Mouse (Mus musculus): Measurements from ENCODE around the gene Micu2. TPM values are rescaled to one million over a fixed set of nuclear protein-coding genes. Genes with fewer than 3 reads are reported as not detected.

The Micu2 gene
- polyA plus RNA-seq, 1 experiment from 2014 or later, result 82.6 TPM

- ATAC-seq (replicated peaks; ENCODE audit: insufficient number of reproducible peaks, insufficient read depth, low FRiP score, low read depth), result no peak
- Histone ChIP-seq H3K4me2 (no peak overlapping the region), H3K4me1 (replicated peaks) (peaks cover 9% of the 10 kb centered on the region), H3K4me3 (no peak overlapping the region), H3K27ac (no peak overlapping the region), H3K36me3 (peaks cover 11% of the 10 kb centered on the region; the same call in 1 of the 2 replicates), H3K27me3 (no peaks in the 10 kb centered on the region), H3K9ac (no peak overlapping the region), H3K9me3 (replicated peaks) (no peaks in the 10 kb centered on the region)
- WGBS, result 94% methylated on average over 2 of the region's 2 CpGs
Observed at GRCm38 (mm10) chr14:57989162-57989561, 9.9 kb downstream of the Micu2 start.

- no peak overlapping the region for H3K27ac ChIP-seq
- H3K9ac ChIP-seq, result no peak overlapping the region
- H3K36me3 ChIP-seq, result peaks cover 11% of the 10 kb centered on the region; the same call in 1 of the 2 replicates
- no peak overlapping the region for H3K4me3 ChIP-seq
- H3K4me2 ChIP-seq, result no peak overlapping the region
- WGBS, result 79% methylated on average over 2 of the region's 2 CpGs
- no peaks in the 10 kb centered on the region for H3K9me3 ChIP-seq (replicated peaks)
- no peak for ATAC-seq (replicated peaks; ENCODE audit: insufficient number of reproducible peaks, insufficient read depth, low FRiP score, low read depth)
- H3K27me3 ChIP-seq, result no peaks in the 10 kb centered on the region
- peaks cover 5% of the 10 kb centered on the region; the same call in 1 of the 2 replicates for H3K4me1 ChIP-seq (replicated peaks)
Observed at GRCm38 (mm10) chr14:57985780-57986179, 13.3 kb downstream of the Micu2 start.

GRCm38 (mm10) chr14:57982450-57982849 is 16.6 kb downstream of the Micu2 start:
- Histone ChIP-seq H3K4me2 (no peak overlapping the region), H3K27me3 (no peaks in the 10 kb centered on the region), H3K4me1 (replicated peaks) (peaks cover 18% of the 10 kb centered on the region), H3K4me3 (no peak overlapping the region), H3K36me3 (peaks cover 2% of the 10 kb centered on the region; the same call in 1 of the 2 replicates), H3K9ac (no peak overlapping the region), H3K27ac (no peak overlapping the region), H3K9me3 (replicated peaks) (no peaks in the 10 kb centered on the region)
- 49% methylated on average over 7 of the region's 7 CpGs for WGBS
- no peak for ATAC-seq (replicated peaks; ENCODE audit: insufficient number of reproducible peaks, insufficient read depth, low FRiP score, low read depth)

- Histone ChIP-seq H3K36me3 (no peaks in the 10 kb centered on the region), H3K4me3 (no peak overlapping the region), H3K4me2 (no peak overlapping the region), H3K27ac (no peak overlapping the region), H3K9me3 (replicated peaks) (no peaks in the 10 kb centered on the region), H3K27me3 (no peaks in the 10 kb centered on the region), H3K4me1 (replicated peaks) (peaks cover 18% of the 10 kb centered on the region), H3K9ac (no peak overlapping the region)
- ATAC-seq (replicated peaks; ENCODE audit: insufficient number of reproducible peaks, insufficient read depth, low FRiP score, low read depth), result no peak
- 50% methylated on average over 14 of the region's 14 CpGs for WGBS
Observed at GRCm38 (mm10) chr14:57981720-57982418, 17.2 kb downstream of the Micu2 start.

GRCm38 (mm10) chr14:57980776-57981175 is 18.3 kb downstream of the Micu2 start:
- Histone ChIP-seq H3K9ac (no peak overlapping the region), H3K9me3 (replicated peaks) (no peaks in the 10 kb centered on the region), H3K27me3 (no peaks in the 10 kb centered on the region), H3K4me2 (no peak overlapping the region), H3K4me3 (no peak overlapping the region), H3K4me1 (replicated peaks) (peaks cover 18% of the 10 kb centered on the region), H3K27ac (no peak overlapping the region), H3K36me3 (no peaks in the 10 kb centered on the region)
- ATAC-seq (replicated peaks; ENCODE audit: insufficient number of reproducible peaks, insufficient read depth, low FRiP score, low read depth), result no peak
- WGBS, result 65% methylated on average over 8 of the region's 8 CpGs

- Histone ChIP-seq H3K27ac (no peak overlapping the region), H3K4me1 (replicated peaks) (peaks cover 18% of the 10 kb centered on the region), H3K9me3 (replicated peaks) (no peaks in the 10 kb centered on the region), H3K9ac (no peak overlapping the region), H3K4me3 (no peak overlapping the region), H3K27me3 (no peaks in the 10 kb centered on the region), H3K4me2 (no peak overlapping the region), H3K36me3 (no peaks in the 10 kb centered on the region)
- no peak for ATAC-seq (replicated peaks; ENCODE audit: insufficient number of reproducible peaks, insufficient read depth, low FRiP score, low read depth)
- 25% methylated on average over 3 of the region's 3 CpGs for WGBS
Observed at GRCm38 (mm10) chr14:57980179-57980578, 18.9 kb downstream of the Micu2 start.

- H3K27ac ChIP-seq, result no peak overlapping the region
- H3K4me2 ChIP-seq, result no peak overlapping the region
- H3K9me3 ChIP-seq (replicated peaks), result no peaks in the 10 kb centered on the region
- no peaks in the 10 kb centered on the region for H3K27me3 ChIP-seq
- no peak overlapping the region for H3K4me3 ChIP-seq
- no peak for ATAC-seq (replicated peaks; ENCODE audit: insufficient number of reproducible peaks, insufficient read depth, low FRiP score, low read depth)
- H3K4me1 ChIP-seq (replicated peaks), result peaks cover 18% of the 10 kb centered on the region
- no peak overlapping the region for H3K9ac ChIP-seq
- no peaks in the 10 kb centered on the region for H3K36me3 ChIP-seq
- WGBS, result 49% methylated on average over 5 of the region's 5 CpGs
Observed at GRCm38 (mm10) chr14:57978144-57978543, 20.9 kb downstream of the Micu2 start.

GRCm38 (mm10) chr14:57975656-57976055 is 23.4 kb downstream of the Micu2 start:
- Histone ChIP-seq H3K4me3 (no peak overlapping the region), H3K27ac (no peak overlapping the region), H3K9me3 (replicated peaks) (no peaks in the 10 kb centered on the region), H3K36me3 (no peaks in the 10 kb centered on the region), H3K27me3 (no peaks in the 10 kb centered on the region), H3K9ac (no peak overlapping the region), H3K4me1 (replicated peaks) (peaks cover 15% of the 10 kb centered on the region), H3K4me2 (no peak overlapping the region)
- no peak for ATAC-seq (replicated peaks; ENCODE audit: insufficient number of reproducible peaks, insufficient read depth, low FRiP score, low read depth)
- WGBS, result 46% methylated on average over 6 of the region's 6 CpGs

- Histone ChIP-seq H3K9ac (no peak overlapping the region), H3K4me2 (no peak overlapping the region), H3K4me3 (no peak overlapping the region), H3K27me3 (no peaks in the 10 kb centered on the region), H3K4me1 (replicated peaks) (0 out of 2 replicates have a peak, but pooled peaks cover 4% of the 10 kb centered on the region), H3K27ac (no peak overlapping the region), H3K36me3 (peaks cover 5% of the 10 kb centered on the region; the same call in 1 of the 2 replicates), H3K9me3 (replicated peaks) (no peaks in the 10 kb centered on the region)
- WGBS, result 63% methylated on average over 12 of the region's 12 CpGs
- no peak for ATAC-seq (replicated peaks; ENCODE audit: insufficient number of reproducible peaks, insufficient read depth, low FRiP score, low read depth)
Observed at GRCm38 (mm10) chr14:57971986-57972525, 27.0 kb downstream of the Micu2 start.

GRCm38 (mm10) chr14:57968873-57969272 is 30.2 kb downstream of the Micu2 start:
- H3K9ac ChIP-seq, result no peak overlapping the region

GRCm38 (mm10) chr14:57967080-57967797 is 31.8 kb downstream of the Micu2 start:
- no peak overlapping the region for H3K4me2 ChIP-seq
- H3K9me3 ChIP-seq (replicated peaks), result no peaks in the 10 kb centered on the region
- H3K9ac ChIP-seq, result no peak overlapping the region
- ATAC-seq (replicated peaks; ENCODE audit: insufficient number of reproducible peaks, insufficient read depth, low FRiP score, low read depth), result no peak
- 68% methylated on average over 4 of the region's 4 CpGs for WGBS
- peaks cover 9% of the 10 kb centered on the region; the same call in 1 of the 2 replicates for H3K36me3 ChIP-seq
- no peak overlapping the region for H3K4me3 ChIP-seq
- H3K27me3 ChIP-seq, result no peaks in the 10 kb centered on the region
- no peak overlapping the region for H3K27ac ChIP-seq
- 0 out of 2 replicates have a peak, but pooled peaks cover 3% of the 10 kb centered on the region for H3K4me1 ChIP-seq (replicated peaks)

More at GRCm38 (mm10) chr14:57968873-57969272, 30.2 kb downstream of the Micu2 start:
- H3K4me3 ChIP-seq, result no peak overlapping the region
- no peak for ATAC-seq (replicated peaks; ENCODE audit: insufficient number of reproducible peaks, insufficient read depth, low FRiP score, low read depth)
- no peak overlapping the region for H3K27ac ChIP-seq
- 0 out of 2 replicates have a peak, but pooled peaks cover 4% of the 10 kb centered on the region for H3K4me1 ChIP-seq (replicated peaks)
- H3K9me3 ChIP-seq (replicated peaks), result no peaks in the 10 kb centered on the region
- peaks cover 9% of the 10 kb centered on the region; the same call in 1 of the 2 replicates for H3K36me3 ChIP-seq
- no peak overlapping the region for H3K4me2 ChIP-seq
- 74% methylated on average over 6 of the region's 6 CpGs for WGBS
- no peaks in the 10 kb centered on the region for H3K27me3 ChIP-seq

Measured in heart, embryonic 15.5 days (tissue).